Mouse (Mus musculus) right cerebral cortex, postnatal 4 days (tissue): ENCODE measurements at regions not wholly inside any gene's neighbourhood (a gene's known extent, or its start where the extent isn't known, plus 50 kb on each side); places are given as distances from the start of the nearest gene placed in this dataset.

ENCODE experiments used
- DNase-seq: peaks from one replicate; pipeline ENCODE4 v3.0.0-alpha.2; 2022

DNA sequence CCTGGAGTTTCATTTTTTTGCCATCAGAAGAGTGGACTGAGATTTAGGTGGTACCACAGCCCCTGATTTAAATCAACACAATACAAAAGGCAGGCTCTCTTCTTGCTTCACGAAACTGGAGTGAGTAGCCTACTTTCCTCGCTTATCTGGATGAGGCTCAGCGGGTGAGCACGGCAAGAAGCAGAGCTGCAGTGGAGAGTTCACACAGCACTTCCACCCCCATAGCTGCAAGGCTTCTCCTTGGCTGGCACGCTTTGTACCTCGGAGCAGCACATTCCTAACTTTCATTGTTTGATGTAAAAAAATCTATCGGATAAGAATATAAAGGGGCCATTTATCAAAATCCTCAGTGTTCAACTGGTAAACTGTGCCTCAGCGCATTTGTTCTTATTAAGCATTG is 72.8 kb upstream of the Agbl1 start:
- DNase-seq: no peak

GRCm38 (mm10) chr7:76164191-76164590 is 65.5 kb upstream of the Agbl1 start:
- DNase-seq: no peak

DNA sequence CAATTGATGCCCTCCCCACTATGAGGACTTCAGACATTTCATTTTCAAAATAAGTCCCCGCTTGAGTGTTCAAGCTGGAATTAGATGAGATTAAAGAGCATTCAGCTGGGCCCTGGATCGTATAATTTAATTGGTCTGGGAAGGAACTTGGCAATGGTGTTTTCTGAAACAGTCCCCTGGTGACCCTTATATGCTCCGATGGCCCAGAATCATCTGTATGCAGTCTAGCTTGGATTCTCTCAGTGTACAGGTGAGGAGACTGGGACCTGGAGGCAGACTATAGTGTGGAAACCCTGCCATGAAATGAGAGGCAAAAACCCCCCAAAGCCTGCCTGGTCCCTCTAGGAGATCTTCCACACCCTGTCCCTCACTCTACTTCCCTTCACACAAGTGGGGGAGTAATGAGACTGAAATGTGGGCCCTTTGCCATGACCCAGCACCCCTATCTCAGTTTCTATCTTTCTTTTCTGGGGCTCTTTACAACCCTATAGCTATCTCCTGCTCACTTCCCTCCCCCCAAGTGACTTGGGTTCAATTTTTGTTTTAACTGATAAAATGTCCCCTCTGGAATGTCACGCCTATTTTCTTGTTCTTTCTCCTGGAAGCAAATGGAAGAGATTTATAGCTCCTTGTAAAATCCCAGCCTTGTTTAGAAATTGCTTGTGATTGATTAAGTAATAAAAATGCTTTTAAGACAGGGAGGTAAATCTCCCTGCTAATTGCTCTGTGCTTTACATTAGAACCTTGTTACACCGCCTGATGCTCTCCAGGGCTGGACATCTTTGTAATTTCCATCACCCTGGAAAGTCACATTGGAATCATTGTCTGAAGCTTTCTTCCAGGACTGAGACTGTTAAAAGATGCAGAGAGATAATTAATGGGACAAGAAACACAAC is 64.7 kb upstream of the Agbl1 start:
- DNase-seq: no peak

GRCm38 (mm10) chr7:76170481-76170880 is 59.2 kb upstream of the Agbl1 start:
- no peak for DNase-seq

GRCm38 (mm10) chr7:76176235-76176634 is 53.5 kb upstream of the Agbl1 start:
- DNase-seq: no peak

DNA sequence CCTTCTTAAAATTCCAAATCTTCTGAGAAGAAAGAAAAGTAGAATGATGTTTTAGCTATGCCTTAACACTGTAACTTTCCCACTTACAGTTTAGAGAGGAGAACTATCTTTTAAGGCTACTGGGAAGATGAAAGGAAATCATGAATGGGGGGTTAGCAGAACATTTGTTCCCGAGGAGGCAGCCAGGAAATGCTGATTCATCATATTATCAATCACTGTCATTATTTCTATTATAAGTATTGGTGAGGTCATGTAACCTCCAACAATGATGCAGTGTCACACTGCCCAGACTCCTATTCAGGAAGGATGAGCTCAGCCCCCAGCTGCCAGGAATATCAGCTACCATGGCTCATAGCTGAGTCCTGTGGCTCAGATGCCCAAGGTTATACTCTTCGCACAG is 52.3 kb upstream of the Agbl1 start:
- DNase-seq: no peak
